Mouse (Mus musculus): ENCODE results near the gene Tjp2.

DNA sequence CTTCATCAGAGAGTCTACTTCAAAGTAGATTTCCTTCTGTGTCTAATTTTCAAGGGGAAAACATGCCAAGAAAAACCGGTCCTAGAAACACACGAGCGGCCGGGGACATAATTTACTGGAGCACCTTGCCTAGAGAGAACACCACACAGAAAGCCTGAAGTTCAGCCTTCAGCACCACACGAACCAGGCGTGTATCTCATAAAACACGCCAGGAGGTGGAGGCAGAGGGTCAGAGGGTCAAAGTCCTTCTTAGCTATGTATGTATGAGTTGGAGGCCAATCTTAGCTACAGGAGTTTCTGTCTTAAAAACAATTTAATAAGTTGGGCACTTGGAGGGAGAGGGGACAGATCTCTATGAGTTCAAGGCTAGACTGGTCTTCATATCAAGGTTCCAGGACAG lies 9.9 kb downstream of the Tjp2 start:
- TF ChIP-seq EP300 (optimal IDR thresholded peaks at IDR 0.05) (no peak), CTCF (IDR thresholded peaks at IDR 0.05; ENCODE audit: low read depth) (peak; percentile 60)

Measured in stomach, postnatal 0 days (tissue).